ENCODE assay signal across 19 mouse cellular contexts in genomic region chr8:46931267-46931666, GRCm38 (mm10). TPM values are rescaled to one million over a fixed set of nuclear protein-coding genes. Genes with fewer than 3 reads are reported as not detected.
DNase-seq lines count a peak whose midpoint lies in the region; TF ChIP-seq lines count a peak whose summit lies in the region.
"Had no signal": no experiment of that assay in that cellular context is flagged by ENCODE, and none has a peak within 500 bp of the region (broad histone marks: within the 10 kb centered on the region; RNA-seq: fewer than 3 reads in every experiment).

No protein-coding gene starts in this region.

- WGBS in spleen, adult 2 months: 86% methylated on average over 6 of the region's 6 CpGs
- 43% methylated on average over 6 of the region's 6 CpGs for WGBS in macrophage (ENCODE audit: missing documents)

- no peak for TF ChIP-seq POLR2A in spleen, adult 2 months (IDR thresholded peaks at IDR 0.05; ENCODE audit: low read depth, low read length)

- intact Hi-C loops in heart, postnatal 36 days (cut with DNase I): no loop called here

- no peaks in the 10 kb centered on the region for H3K27me3 ChIP-seq in spleen, adult 2 months (ENCODE audit: control insufficient read depth, insufficient read depth, low read length)
- H3K27me3 ChIP-seq: embryonic facial prominence, embryonic 15.5 days; forebrain, embryonic 15.5 days; hindbrain, embryonic 13.5 days; liver, embryonic 13.5 days; midbrain, embryonic 13.5 days had no signal

- no peaks in the 10 kb centered on the region for H3K79me2 ChIP-seq in macrophage (ENCODE audit: inconsistent target)

- peaks cover 30% of the 10 kb centered on the region for H3K4me1 ChIP-seq in spleen, adult 2 months (ENCODE audit: control insufficient read depth, insufficient read depth, insufficient read length)
- H3K4me1 ChIP-seq: embryonic facial prominence, embryonic 15.5 days; forebrain, embryonic 15.5 days; liver, embryonic 13.5 days had no signal

- H3K36me3 ChIP-seq in spleen, adult 2 months (ENCODE audit: control insufficient read depth, insufficient read depth, low read length): no peaks in the 10 kb centered on the region
- H3K36me3 ChIP-seq in macrophage (ENCODE audit: inconsistent target): no peaks in the 10 kb centered on the region
- H3K36me3 ChIP-seq: embryonic facial prominence, embryonic 15.5 days; forebrain, embryonic 15.5 days; hindbrain, embryonic 13.5 days; liver, embryonic 13.5 days; midbrain, embryonic 13.5 days had no signal

- H3K4me3 ChIP-seq in spleen, adult 2 months (ENCODE audit: extremely low read depth, insufficient read depth, insufficient read length): no peak overlapping the region
- H3K4me3 ChIP-seq in macrophage (ENCODE audit: inconsistent target): no peak overlapping the region
- H3K4me3 ChIP-seq: embryonic facial prominence, embryonic 15.5 days; forebrain, embryonic 15.5 days; hindbrain, embryonic 13.5 days; liver, embryonic 13.5 days; midbrain, embryonic 13.5 days had no signal

- peak overlapping the region; percentile 42; the same call in 1 of the 2 replicates for H3K27ac ChIP-seq in spleen, adult 2 months (ENCODE audit: insufficient read depth, low read length)
- peak overlapping the region; percentile 97 for H3K27ac ChIP-seq in macrophage
- H3K27ac ChIP-seq: embryonic facial prominence, embryonic 15.5 days; forebrain, embryonic 15.5 days; hindbrain, embryonic 13.5 days; liver, embryonic 13.5 days; midbrain, embryonic 13.5 days had no signal

- TF ChIP-seq CTCF in spleen, adult 2 months (IDR thresholded peaks at IDR 0.05; ENCODE audit: extremely low read depth, insufficient read depth, insufficient read length, insufficient replicate concordance): no peak

- DNase-seq in heart, adult 11 months: peak; percentile 93
- no peak for DNase-seq in heart, postnatal 36 days
- no peak for DNase-seq in spleen, adult 2 months (ENCODE audit: low read depth in 1 of 2, low spot score in 2 of 2)
- no peak for DNase-seq in spleen, postnatal 36 days (ENCODE audit: low spot score in 2 of 2)
- DNase-seq in adrenal gland, adult 18-20 months (ENCODE audit: low spot score in 2 of 2): no peak
- no peak for DNase-seq in ovary, postnatal 36 days (ENCODE audit: low spot score)
- DNase-seq: adrenal gland, postnatal 25 days; cerebellum, adult 9-10 months; kidney, adult 9 months; left cerebral cortex, postnatal 4 days; liver, embryonic 13.5 days; lung, postnatal 14 days; thymus, postnatal 36 days had no signal

RNA-seq across cellular contexts. Expression of gene Enpp6, which starts 55.4 kb away (rescaled TPM):
- total RNA-seq in heart, postnatal 36 days (2021): 1 to 10 TPM; 4.2 to 4.3 TPM
- polyA plus RNA-seq in spleen, adult 2 months (2012; rRNA removed): 1.8 and 5.4 TPM in 2 replicates
- 1 to 10 TPM in 4 of 26 experiments, under 1 TPM in 12, not detected in 10; 0.16 to 1.9 (median 0.52) TPM for total RNA-seq in macrophage (2018; cell fraction: chromatin; rRNA removed)
- under 1 TPM; 0.05 to 0.44 (median 0.19) TPM for total RNA-seq in macrophage (2018; cell fraction: cytosol; rRNA removed)
- total RNA-seq in macrophage (2018; cell fraction: nucleus; rRNA removed): 1 to 10 TPM in 3 of 26 experiments, under 1 TPM in 16, not detected in 7; 0.18 to 2.2 (median 0.56) TPM
- polyA plus RNA-seq in macrophage (2018): 0.19 to 0.25 TPM (median 0.20 TPM) in 3 replicates
- total RNA-seq in adrenal gland, adult 18-20 months (2021): 1 to 10 TPM in 1 of 2 experiments, under 1 TPM in 1; 0.70 to 1.0 TPM
- total RNA-seq: neutrophil, adult 5-6 weeks had no signal
